Mouse (Mus musculus) G1E (cell line): ENCODE results near the gene Rspo1. TPM values are rescaled to one million over a fixed set of nuclear protein-coding genes. Genes with fewer than 3 reads are reported as not detected.

Experiments
- ATAC-seq: 2 replicates; pipeline ENCODE4 v1.8.0; 2016; ENCODE audit warnings: mild to moderate bottlenecking; ENCODE audit not compliant: insufficient number of reproducible peaks, poor library complexity, low FRiP score, severe bottlenecking; ENCODE audit errors: extremely low read depth
- DNase-seq: peaks from one replicate; pipeline ENCODE4 v3.0.0; 2012; ENCODE audit warnings: low spot score
- H3K27me3 ChIP-seq: 2 replicates; pipeline ENCODE4 v1.6.1; 2012; ENCODE audit warnings: mild to moderate bottlenecking, low read length, inconsistent platforms; ENCODE audit not compliant: insufficient read depth
- H3K36me3 ChIP-seq: replicated peaks from 2 replicates; pipeline ENCODE3; 2012; ENCODE audit warnings: mild to moderate bottlenecking, inconsistent platforms
- H3K4me1 ChIP-seq: 2 replicates; pipeline ENCODE4 v1.6.1; 2012; ENCODE audit warnings: low read depth, low read length, inconsistent platforms, mixed read lengths; ENCODE audit not compliant: insufficient read depth
- H3K4me3 ChIP-seq: 2 replicates; pipeline ENCODE4 v1.5.1; 2012; ENCODE audit warnings: low read depth, mild to moderate bottlenecking, inconsistent platforms, low read length, moderate library complexity, mixed read lengths
- H3K9me3 ChIP-seq: replicated peaks from 2 replicates; pipeline ENCODE4 v1.6.1; 2012; ENCODE audit warnings: inconsistent platforms
- CTCF ChIP-seq: IDR thresholded peaks from 2 replicates; pipeline ENCODE4 v1.5.1; 2012; ENCODE audit warnings: low read depth, low read length, inconsistent platforms, mixed read lengths
- GATA1 ChIP-seq: IDR thresholded peaks from 2 replicates; pipeline ENCODE4 v1.6.1; 2012; ENCODE audit warnings: borderline replicate concordance, low read length, inconsistent platforms, mixed read lengths
- GATA2 ChIP-seq: IDR thresholded peaks from 2 replicates; pipeline ENCODE4 v1.6.1; 2012; ENCODE audit warnings: low read depth, low read length, inconsistent platforms, borderline replicate concordance
- POLR2AphosphoS5 ChIP-seq: IDR thresholded peaks from 2 replicates; pipeline ENCODE4 v1.6.1; 2012; ENCODE audit warnings: low read depth, low read length, inconsistent platforms; ENCODE audit not compliant: insufficient replicate concordance
- TAL1 ChIP-seq: conservative IDR thresholded peaks from 2 replicates; pipeline ENCODE4 v1.6.1; 2012; ENCODE audit warnings: low read depth, low read length, inconsistent platforms, mixed read lengths
- polyA plus RNA-seq: library from polyadenylated mRNA; stranded (reverse); fragments of >175 nt; gene quantifications from 2 replicates; pipeline ENCODE4 v1.2.3, GENCODE M21; 2012
- total RNA-seq, 2 experiments: library from RNA; stranded (forward) in 1 of 2; stranded (reverse) in 1 of 2; fragments of 200-1000 nt in 1 of 2; fragments of >200 nt in 1 of 2; fragmentation: Nextera tagmentation in 1 of 2; gene quantifications; 2 replicates each; pipeline ENCODE4 v1.2.3; 2014 to 2017

The Rspo1 gene
- total and polyA plus RNA-seq, 3 experiments: not detected

- H3K4me1 ChIP-seq: peaks cover 4% of the 10 kb centered on the region
- H3K27me3 ChIP-seq: peaks cover 66% of the 10 kb centered on the region
- no peak for ATAC-seq
- no peak overlapping the region for H3K4me3 ChIP-seq
- H3K9me3 ChIP-seq: no peaks in the 10 kb centered on the region
- no peaks in the 10 kb centered on the region for H3K36me3 ChIP-seq
- DNase-seq: no peak
- TF ChIP-seq GATA1: no peak
- TF ChIP-seq CTCF: no peak
- TF ChIP-seq TAL1: no peak
- TF ChIP-seq POLR2AphosphoS5: no peak
- no peak for TF ChIP-seq GATA2
These were observed 22.5 kb downstream of the Rspo1 start for GRCm38 (mm10) chr4:125008712-125009111.

GRCm38 (mm10) chr4:125015806-125016635 is 29.8 kb downstream of the Rspo1 start, which contains the start of gene Gnl2:
Gene Gnl2 (plus strand): TSS chr4:125016585.
- TF ChIP-seq GATA2: no peak
- no peak for TF ChIP-seq POLR2AphosphoS5
- TF ChIP-seq GATA1: no peak
- no peak for TF ChIP-seq TAL1
- TF ChIP-seq CTCF: no peak
- no peak for DNase-seq
- Histone ChIP-seq H3K36me3 (no peaks in the 10 kb centered on the region), H3K4me3 (no peak within 1 kb of the TSS), H3K9me3 (no peaks in the 10 kb centered on the region), H3K27me3 (peaks cover 66% of the 10 kb centered on the region), H3K4me1 (peaks cover 9% of the 10 kb centered on the region)
- ATAC-seq: no peak

- no peak for ATAC-seq
- TF ChIP-seq POLR2AphosphoS5: no peak
- TF ChIP-seq CTCF: no peak
- no peak for TF ChIP-seq GATA2
- TF ChIP-seq GATA1: no peak
- TF ChIP-seq TAL1: no peak
- no peaks in the 10 kb centered on the region for H3K9me3 ChIP-seq
- H3K4me1 ChIP-seq: peaks cover 5% of the 10 kb centered on the region
- DNase-seq: no peak
- no peaks in the 10 kb centered on the region for H3K36me3 ChIP-seq
- H3K27me3 ChIP-seq: peaks cover 71% of the 10 kb centered on the region
- H3K4me3 ChIP-seq: no peak overlapping the region
These were observed 31.2 kb downstream of the Rspo1 start for GRCm38 (mm10) chr4:125017431-125017830.

- peaks cover 66% of the 10 kb centered on the region for H3K27me3 ChIP-seq
- peaks cover 2% of the 10 kb centered on the region for H3K4me1 ChIP-seq
- H3K4me3 ChIP-seq: no peak overlapping the region
- ATAC-seq: no peak
- H3K36me3 ChIP-seq: no peaks in the 10 kb centered on the region
- DNase-seq: no peak
- H3K9me3 ChIP-seq: no peaks in the 10 kb centered on the region
- TF ChIP-seq CTCF: no peak
- no peak for TF ChIP-seq TAL1
- TF ChIP-seq GATA1: no peak
- no peak for TF ChIP-seq GATA2
- TF ChIP-seq POLR2AphosphoS5: no peak
These were observed 34.7 kb downstream of the Rspo1 start for GRCm38 (mm10) chr4:125020780-125021538.

GRCm38 (mm10) chr4:125029891-125030614 is 43.8 kb downstream of the Rspo1 start:
- Histone ChIP-seq H3K36me3 (peaks cover 32% of the 10 kb centered on the region), H3K9me3 (no peaks in the 10 kb centered on the region), H3K27me3 (peaks cover 31% of the 10 kb centered on the region), H3K4me3 (peak overlapping the region; percentile 99), H3K4me1 (peaks cover 39% of the 10 kb centered on the region)
- DNase-seq: peak; percentile 77
- peak; percentile 96 for ATAC-seq
- TF ChIP-seq GATA2: no peak
- TF ChIP-seq CTCF: no peak
- no peak for TF ChIP-seq GATA1
- TF ChIP-seq POLR2AphosphoS5: no peak
- no peak for TF ChIP-seq TAL1

- no peak for TF ChIP-seq GATA2
- no peak for TF ChIP-seq CTCF
- TF ChIP-seq TAL1: no peak
- no peak for TF ChIP-seq POLR2AphosphoS5
- TF ChIP-seq GATA1: no peak
- no peak overlapping the region for H3K4me3 ChIP-seq
- no peaks in the 10 kb centered on the region for H3K9me3 ChIP-seq
- H3K27me3 ChIP-seq: no peaks in the 10 kb centered on the region
- ATAC-seq (no peak), DNase-seq (no peak)
- H3K4me1 ChIP-seq: peaks cover 74% of the 10 kb centered on the region
- H3K36me3 ChIP-seq: peaks cover 65% of the 10 kb centered on the region
These were observed 48.1 kb downstream of the Rspo1 start for GRCm38 (mm10) chr4:125034341-125034740.
